Mouse (Mus musculus) CH12.LX (cell line): ENCODE measurements around the gene AK157302. TPM values are rescaled to one million over a fixed set of nuclear protein-coding genes. Genes with fewer than 3 reads are reported as not detected.

Experiments
- DNase-seq: peaks from one replicate; pipeline ENCODE4 v3.0.0-alpha.2; 2013; ENCODE audit errors: extremely low read depth
- H3K27ac ChIP-seq: 2 replicates; pipeline ENCODE4 v1.5.1; 2012; ENCODE audit warnings: low read depth, mild to moderate bottlenecking, control low read depth, moderate library complexity; ENCODE audit not compliant: insufficient read depth
- H3K27me3 ChIP-seq: replicated peaks from 2 replicates; pipeline ENCODE3; 2012; ENCODE audit warnings: inconsistent platforms
- H3K36me3 ChIP-seq, 2 experiments: replicated peaks in 1 of 2; 2 replicates each; pipeline versions ENCODE3 to v1.6.1; 2012; ENCODE audit warnings: inconsistent platforms in 1 of 2, low read length in 1 of 2, mild to moderate bottlenecking in 1 of 2, mixed read lengths in 1 of 2, moderate library complexity in 1 of 2; ENCODE audit not compliant: control insufficient read depth in 1 of 2, insufficient read depth in 1 of 2
- H3K4me1 ChIP-seq, 2 experiments: 2 replicates each; pipeline ENCODE4 v1.6.1; 2012; ENCODE audit warnings: inconsistent platforms in 1 of 2, moderate library complexity in 1 of 2; ENCODE audit not compliant: insufficient read depth in 2 of 2, control insufficient read depth in 1 of 2
- H3K4me2 ChIP-seq: 2 replicates; pipeline ENCODE4 v1.6.1; 2012; ENCODE audit warnings: low read depth, mild to moderate bottlenecking, control low read depth; ENCODE audit not compliant: poor library complexity, insufficient read depth, severe bottlenecking
- H3K4me3 ChIP-seq, 3 experiments: fragments of 150-350 bp in 1 of 3; sonication (generic) in 1 of 3; replicated peaks in 1 of 3; 2 replicates each; pipeline versions ENCODE3 to v1.5.1; 2011 to 2012; ENCODE audit warnings: low read depth in 2 of 3, low read length in 2 of 3, mild to moderate bottlenecking in 2 of 3, moderate library complexity in 2 of 3, control low read depth in 1 of 3, improper control_type of control experiment in 1 of 3, inconsistent platforms in 1 of 3, mixed read lengths in 1 of 3; ENCODE audit not compliant: poor library complexity in 1 of 3
- H3K79me2 ChIP-seq: replicated peaks from 2 replicates; pipeline ENCODE4 v1.6.1; 2012; ENCODE audit warnings: mild to moderate bottlenecking, moderate library complexity; ENCODE audit not compliant: control insufficient read depth, poor library complexity, insufficient read depth, severe bottlenecking; ENCODE audit errors: extremely low read depth
- H3K9ac ChIP-seq: 2 replicates; pipeline ENCODE4 v1.6.1; 2012; ENCODE audit warnings: low read depth, mild to moderate bottlenecking, control low read depth, moderate library complexity; ENCODE audit not compliant: insufficient read depth
- H3K9me3 ChIP-seq: replicated peaks from 2 replicates; pipeline ENCODE3; 2012; ENCODE audit warnings: low read length, inconsistent platforms, mixed read lengths
- BHLHE40 ChIP-seq: IDR thresholded peaks from 2 replicates; pipeline ENCODE4 v1.6.1; 2011; ENCODE audit warnings: mild to moderate bottlenecking, low read depth, low read length, improper control_type of control experiment
- CHD1 ChIP-seq: IDR thresholded peaks from 2 replicates; pipeline ENCODE4 v1.6.1; 2012; ENCODE audit warnings: low read depth, low read length, improper control_type of control experiment, inconsistent platforms
- CTCF ChIP-seq, 2 experiments: IDR thresholded peaks in 1 of 2; conservative IDR thresholded peaks in 1 of 2; 2 replicates each; pipeline ENCODE4 v1.5.1; 2011 to 2012; ENCODE audit warnings: low read depth in 2 of 2, low read length in 2 of 2, improper control_type of control experiment in 1 of 2, inconsistent platforms in 1 of 2, mild to moderate bottlenecking in 1 of 2, moderate library complexity in 1 of 2
- E2F4 ChIP-seq: IDR thresholded peaks from 2 replicates; pipeline ENCODE4 v1.6.1; 2011; ENCODE audit warnings: low read depth, low read length, improper control_type of control experiment; ENCODE audit not compliant: insufficient replicate concordance
- ELF1 ChIP-seq: IDR thresholded peaks from 2 replicates; pipeline ENCODE4 v1.6.1; 2014; ENCODE audit warnings: low read depth, mild to moderate bottlenecking, inconsistent platforms, low read length, improper control_type of control experiment
- EP300 ChIP-seq: IDR thresholded peaks from 2 replicates; pipeline ENCODE4 v1.6.1; 2011; ENCODE audit warnings: low read length, improper control_type of control experiment
- GABPA ChIP-seq: IDR thresholded peaks from 2 replicates; pipeline ENCODE4 v1.6.1; 2012; ENCODE audit warnings: low read depth, low read length, improper control_type of control experiment, inconsistent platforms; ENCODE audit not compliant: insufficient replicate concordance
- HCFC1 ChIP-seq: IDR thresholded peaks from 2 replicates; pipeline ENCODE4 v1.6.1; 2012; ENCODE audit warnings: low read depth, mild to moderate bottlenecking, inconsistent platforms, low read length, improper control_type of control experiment
- IRF4 ChIP-seq: IDR thresholded peaks from 2 replicates; pipeline ENCODE4 v1.6.1; 2014; ENCODE audit warnings: low read depth, mild to moderate bottlenecking, inconsistent platforms, low read length, improper control_type of control experiment
- MAFK ChIP-seq: IDR thresholded peaks from 2 replicates; pipeline ENCODE4 v1.6.1; 2011; ENCODE audit warnings: low read length, improper control_type of control experiment; ENCODE audit not compliant: insufficient replicate concordance
- MAX ChIP-seq: IDR thresholded peaks from 2 replicates; pipeline ENCODE4 v1.6.1; 2011; ENCODE audit warnings: low read length, improper control_type of control experiment
- MEF2A ChIP-seq: IDR thresholded peaks from 2 replicates; pipeline ENCODE4 v1.6.1; 2014; ENCODE audit warnings: low read depth, mild to moderate bottlenecking, inconsistent platforms, low read length, improper control_type of control experiment, borderline replicate concordance
- MXI1 ChIP-seq: IDR thresholded peaks from 2 replicates; pipeline ENCODE4 v1.6.1; 2011; ENCODE audit warnings: mild to moderate bottlenecking, low read depth, low read length, improper control_type of control experiment
- MYC ChIP-seq: IDR thresholded peaks from 2 replicates; pipeline ENCODE4 v1.6.1; 2011; ENCODE audit warnings: low read depth, mild to moderate bottlenecking, improper control_type of control experiment, low read length
- NELFE ChIP-seq: IDR thresholded peaks from 2 replicates; pipeline ENCODE4 v1.6.1; 2011; ENCODE audit warnings: low read depth, low read length, improper control_type of control experiment
- NRF1 ChIP-seq: IDR thresholded peaks from 2 replicates; pipeline ENCODE4 v1.6.1; 2014; ENCODE audit warnings: low read depth, mild to moderate bottlenecking, inconsistent platforms, low read length, improper control_type of control experiment, moderate library complexity
- PAX5 ChIP-seq: IDR thresholded peaks from 2 replicates; pipeline ENCODE4 v1.6.1; 2012; ENCODE audit warnings: low read length, inconsistent platforms, mixed read lengths
- POLR2A ChIP-seq: IDR thresholded peaks from 2 replicates; pipeline ENCODE4 v1.6.1; 2011; ENCODE audit warnings: low read depth, mild to moderate bottlenecking, improper control_type of control experiment, low read length
- POLR2AphosphoS2 ChIP-seq: IDR thresholded peaks from 2 replicates; pipeline ENCODE4 v1.6.1; 2011; ENCODE audit warnings: low read depth, low read length, improper control_type of control experiment
- RAD21 ChIP-seq: IDR thresholded peaks from 2 replicates; pipeline ENCODE4 v1.6.1; 2011; ENCODE audit warnings: low read depth, mild to moderate bottlenecking, low read length, improper control_type of control experiment, moderate library complexity
- RCOR1 ChIP-seq: conservative IDR thresholded peaks from 2 replicates; pipeline ENCODE4 v1.6.1; 2012; ENCODE audit warnings: low read depth, mild to moderate bottlenecking, inconsistent platforms, low read length, improper control_type of control experiment
- SIN3A ChIP-seq: IDR thresholded peaks from 2 replicates; pipeline ENCODE4 v1.6.1; 2012; ENCODE audit warnings: low read length, improper control_type of control experiment, inconsistent platforms
- TBP ChIP-seq: conservative IDR thresholded peaks from 2 replicates; pipeline ENCODE4 v1.6.1; 2011; ENCODE audit warnings: low read depth, low read length, improper control_type of control experiment
- TCF12 ChIP-seq: IDR thresholded peaks from 2 replicates; pipeline ENCODE4 v1.6.1; 2014; ENCODE audit warnings: low read depth, mild to moderate bottlenecking, inconsistent platforms, low read length, improper control_type of control experiment
- USF1 ChIP-seq: IDR thresholded peaks from 2 replicates; pipeline ENCODE4 v1.6.1; 2014; ENCODE audit warnings: low read depth, mild to moderate bottlenecking, inconsistent platforms, low read length, improper control_type of control experiment
- ZKSCAN1 ChIP-seq: IDR thresholded peaks from 2 replicates; pipeline ENCODE4 v1.6.1; 2012; ENCODE audit warnings: low read depth, inconsistent platforms, low read length, improper control_type of control experiment, borderline replicate concordance
- ZNF384 ChIP-seq: IDR thresholded peaks from 2 replicates; pipeline ENCODE4 v1.6.1; 2012; ENCODE audit warnings: low read depth, low read length, improper control_type of control experiment, inconsistent platforms
- dilution Hi-C: fragments of 300-500 bp; cut with MboI; formaldehyde crosslinking; loops from 2 replicates; pipeline ENCODE4 v1.14.3; 2020; ENCODE audit warnings: low sequenced_read_pairs; ENCODE audit not compliant: extremely low pct_unique_long_range_greater_than_20kb, extremely low pct_ligation_motif_present
- in situ Hi-C: fragments of 300-500 bp; cut with MboI; formaldehyde crosslinking; loops from 3 replicates; pipeline ENCODE4 v1.14.3; 2019; ENCODE audit warnings: low sequenced_read_pairs, low pct_ligation_motif_present, low pct_unique_long_range_greater_than_20kb, mixed read lengths
- polyA plus RNA-seq: library from polyadenylated mRNA; unstranded; fragments of >175 nt; gene quantifications from 2 replicates; pipeline ENCODE4 v1.2.1, GENCODE M21; 2012; ENCODE audit warnings: low read depth; ENCODE audit not compliant: insufficient read length
- total RNA-seq, 2 experiments: library from RNA; depleted of rRNA; stranded (reverse); fragments of 300-350 nt in 1 of 2; fragments of >200 nt in 1 of 2; gene quantifications; 2 replicates each; pipeline ENCODE4 v1.2.3; 2012 to 2014

Gene AK157302
- total and polyA plus RNA-seq, 3 experiments, result 0.17 to 0.47 TPM; not detected in 1

GRCm38 (mm10) chr13:21506221-21506649, 11.2 kb downstream of the AK157302 start:
- H3K4me1 ChIP-seq, result peaks cover 0 to 12% of the 10 kb centered on the region in 2 experiments; a peak in 2 of 4 replicates
- peak overlapping the region; percentile 63 for H3K27ac ChIP-seq
- H3K27me3 ChIP-seq, result no peaks in the 10 kb centered on the region
- H3K79me2 ChIP-seq, result no peaks in the 10 kb centered on the region
- TF ChIP-seq MXI1 (peak; percentile 79; the same call in 1 of the 2 replicates), NELFE (peak; percentile 70; the same call in 1 of the 2 replicates), TBP (peak; percentile 60; the same call in 1 of the 2 replicates), BHLHE40 (peak; percentile 71), E2F4 (no peak), POLR2A (peak; percentile 83), NRF1 (no peak), USF1 (no peak), IRF4 (peak; percentile 50; the same call in 1 of the 2 replicates), TCF12 (peak; percentile 65), MYC (peak; percentile 96), ELF1 (peak; percentile 57; the same call in 1 of the 2 replicates), ZKSCAN1 (no peak), SIN3A (peak; percentile 54; the same call in 1 of the 2 replicates), HCFC1 (peak; percentile 71), ZNF384 (no peak), GABPA (0 out of 2 replicates have a peak, but pooled peaks have one; percentile 13), MAX (peak; percentile 90), CHD1 (peak; percentile 92), RCOR1 (no peak)
- dilution Hi-C loops, result no loop called here
- H3K4me2 ChIP-seq, result peak overlapping the region; percentile 88; the same call in 1 of the 2 replicates
- in situ Hi-C loops, result no loop called here
- H3K36me3 ChIP-seq, result peaks cover 0 to 4% of the 10 kb centered on the region in 2 experiments
- H3K9ac ChIP-seq, result peak overlapping the region; percentile 29
- H3K4me3 ChIP-seq, result peak overlapping the region; percentile 62 to 66 (median 63)
- peak; percentile 92 for DNase-seq
- H3K9me3 ChIP-seq, result no peaks in the 10 kb centered on the region

DNA sequence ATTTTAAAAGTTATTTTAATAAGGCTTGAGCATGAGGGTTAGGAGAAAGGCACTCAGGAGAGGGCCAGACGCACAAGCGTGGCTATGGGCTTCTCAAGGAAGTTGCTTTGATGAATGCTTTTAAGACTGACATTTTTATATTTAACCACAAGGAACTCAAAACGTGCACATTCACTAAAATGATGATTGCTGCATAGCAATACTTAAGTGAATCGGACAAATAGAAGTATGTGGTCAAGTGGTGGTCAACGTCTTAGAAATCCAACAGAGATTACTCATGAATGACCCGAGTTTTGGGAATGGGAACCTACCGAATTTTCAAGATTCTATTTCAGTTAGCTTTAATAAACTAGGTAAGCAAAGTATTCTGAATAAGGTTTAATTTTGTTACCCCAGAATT, 35.1 kb downstream of the AK157302 start:
- no peak for TF ChIP-seq NRF1
- TF ChIP-seq MYC, result no peak
- no peak for TF ChIP-seq MEF2A
- TF ChIP-seq CHD1, result no peak
- TF ChIP-seq SIN3A, result no peak
- TF ChIP-seq BHLHE40, result no peak
- no peak for TF ChIP-seq RAD21
- TF ChIP-seq POLR2AphosphoS2, result no peak
- no peak for TF ChIP-seq E2F4
- TF ChIP-seq EP300, result no peak
- TF ChIP-seq ZNF384, result no peak
- no peak for TF ChIP-seq PAX5
- no peak for TF ChIP-seq MAFK
- no peak for TF ChIP-seq CTCF (conservative IDR thresholded peaks at IDR 0.05 in 1 of 2, IDR thresholded peaks at IDR 0.05 in 1 of 2; ENCODE audit: low read depth in 2 of 2, low read length in 2 of 2)
- no peak for DNase-seq

More for the DNA sequence above, 35.1 kb downstream of the AK157302 start:
- dilution Hi-C loops (no loop called here), in situ Hi-C loops (no loop called here)
- peaks cover 12 to 23% of the 10 kb centered on the region in 2 experiments for H3K36me3 ChIP-seq
- H3K4me3 ChIP-seq, result peak overlapping the region; percentile 55 to 77 (median 75)
- H3K79me2 ChIP-seq, result peaks cover 11% of the 10 kb centered on the region; the same call in 1 of the 2 replicates
- H3K4me1 ChIP-seq, result peaks cover 0 to 15% of the 10 kb centered on the region in 2 experiments; a peak in 2 of 4 replicates
- H3K9me3 ChIP-seq, result no peaks in the 10 kb centered on the region
- H3K4me2 ChIP-seq, result peak overlapping the region; percentile 82
- no peak overlapping the region for H3K27ac ChIP-seq
- H3K9ac ChIP-seq, result peak overlapping the region; percentile 83
- H3K27me3 ChIP-seq, result no peaks in the 10 kb centered on the region
